Mouse (Mus musculus): ENCODE results near the gene Exoc4.

Exoc4 gene

GRCm38 (mm10) chr6:33681778-33682640 is 433.1 kb downstream of the Exoc4 start:
- DNase-seq, result peak; percentile 7 to 47

- DNase-seq, result no peak
Measured at GRCm38 (mm10) chr6:33683533-33683932, 434.6 kb downstream of the Exoc4 start.

GRCm38 (mm10) chr6:33685321-33685720 is 436.4 kb downstream of the Exoc4 start:
- DNase-seq, result no peak

GRCm38 (mm10) chr6:33690601-33691000 is 441.7 kb downstream of the Exoc4 start:
- DNase-seq, result no peak

- DNase-seq, result no peak
Measured at GRCm38 (mm10) chr6:33696976-33697375, 448.1 kb downstream of the Exoc4 start.

- DNase-seq, result no peak
Measured at GRCm38 (mm10) chr6:33708907-33709306, 460.0 kb downstream of the Exoc4 start.

GRCm38 (mm10) chr6:33709340-33709739 is 460.5 kb downstream of the Exoc4 start:
- no peak for DNase-seq

GRCm38 (mm10) chr6:33711742-33712141 is 462.9 kb downstream of the Exoc4 start:
- DNase-seq, result no peak

- DNase-seq, result no peak
Measured at GRCm38 (mm10) chr6:33712540-33713118, 463.7 kb downstream of the Exoc4 start.

GRCm38 (mm10) chr6:33716254-33716965 is 467.5 kb downstream of the Exoc4 start:
- no peak for DNase-seq

GRCm38 (mm10) chr6:33721166-33721565 is 472.3 kb downstream of the Exoc4 start:
- no peak for DNase-seq

- DNase-seq, result no peak
Measured at GRCm38 (mm10) chr6:33722811-33723210, 473.9 kb downstream of the Exoc4 start.

- no peak for DNase-seq
Measured at GRCm38 (mm10) chr6:33724596-33724995, 475.7 kb downstream of the Exoc4 start.

GRCm38 (mm10) chr6:33727271-33727670 is 478.4 kb downstream of the Exoc4 start:
- peak; percentile 12 to 33 for DNase-seq

GRCm38 (mm10) chr6:33732214-33732613 is 483.3 kb downstream of the Exoc4 start:
- DNase-seq, result no peak

GRCm38 (mm10) chr6:33733602-33734001 is 484.7 kb downstream of the Exoc4 start:
- no peak for DNase-seq

- no peak for DNase-seq
Measured at GRCm38 (mm10) chr6:33734032-33734431, 485.1 kb downstream of the Exoc4 start.

GRCm38 (mm10) chr6:33738857-33739291 is 490.0 kb downstream of the Exoc4 start:
- DNase-seq, result no peak

GRCm38 (mm10) chr6:33739304-33739703 is 490.4 kb downstream of the Exoc4 start:
- no peak for DNase-seq

GRCm38 (mm10) chr6:33755976-33756375 is 507.1 kb downstream of the Exoc4 start:
- no peak for DNase-seq

GRCm38 (mm10) chr6:33761557-33761956 is 512.7 kb downstream of the Exoc4 start:
- DNase-seq, result no peak

GRCm38 (mm10) chr6:33763245-33763644 is 514.4 kb downstream of the Exoc4 start:
- DNase-seq, result no peak

GRCm38 (mm10) chr6:33763970-33764369 is 515.1 kb downstream of the Exoc4 start:
- no peak for DNase-seq

- no peak for DNase-seq
Measured at GRCm38 (mm10) chr6:33769251-33769650, 520.4 kb downstream of the Exoc4 start.
